Mouse (Mus musculus) telencephalon, adult 2 months (tissue): ENCODE measurements around the gene Chrng.

Experiments
- DNase-seq: peaks from one replicate; pipeline ENCODE4 v3.0.0-alpha.2; 2011; ENCODE audit warnings: low read depth, low spot score

Gene Chrng

DNA sequence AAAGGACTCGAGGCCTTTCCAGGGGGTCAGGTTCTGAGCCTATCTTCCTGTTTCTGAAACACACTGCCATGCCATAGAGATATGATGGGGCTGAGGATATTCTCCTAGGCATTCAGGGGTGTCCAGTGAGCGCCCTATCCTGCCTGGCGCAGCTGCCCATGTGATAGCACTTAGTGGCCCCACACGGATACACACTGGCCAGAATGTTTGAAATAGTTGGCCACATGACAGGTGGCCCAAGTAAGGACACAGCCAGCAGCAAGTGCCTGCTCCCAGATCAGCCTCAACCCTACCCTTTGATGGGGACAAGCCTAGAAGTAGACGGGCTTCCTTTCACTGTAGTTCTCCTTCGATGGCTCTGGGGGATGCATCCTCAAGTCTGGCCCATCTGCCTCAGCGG lies at the start of gene Chrng:
Chrng (plus strand) TSS at position 193 of the 400 bp plus-strand sequence.
- DNase-seq: no peak

GRCm38 (mm10) chr1:87155531-87156198 lies 48.8 kb upstream of the Chrng start:
- no peak for DNase-seq

GRCm38 (mm10) chr1:87156199-87156587 lies 48.3 kb upstream of the Chrng start, which contains the start of gene Ecel1:
TSS of gene Ecel1 (minus strand) at chr1:87156521.
- no peak for DNase-seq

GRCm38 (mm10) chr1:87159396-87159795 lies 45.1 kb upstream of the Chrng start:
- no peak for DNase-seq

GRCm38 (mm10) chr1:87164164-87164795 lies 40.2 kb upstream of the Chrng start:
- DNase-seq: no peak

- no peak for DNase-seq
Observed at GRCm38 (mm10) chr1:87164796-87165184, 39.7 kb upstream of the Chrng start.

- DNase-seq: no peak
Observed at GRCm38 (mm10) chr1:87170458-87170857, 34.0 kb upstream of the Chrng start.

- DNase-seq: no peak
Observed at GRCm38 (mm10) chr1:87171312-87171711, 33.1 kb upstream of the Chrng start.

DNA sequence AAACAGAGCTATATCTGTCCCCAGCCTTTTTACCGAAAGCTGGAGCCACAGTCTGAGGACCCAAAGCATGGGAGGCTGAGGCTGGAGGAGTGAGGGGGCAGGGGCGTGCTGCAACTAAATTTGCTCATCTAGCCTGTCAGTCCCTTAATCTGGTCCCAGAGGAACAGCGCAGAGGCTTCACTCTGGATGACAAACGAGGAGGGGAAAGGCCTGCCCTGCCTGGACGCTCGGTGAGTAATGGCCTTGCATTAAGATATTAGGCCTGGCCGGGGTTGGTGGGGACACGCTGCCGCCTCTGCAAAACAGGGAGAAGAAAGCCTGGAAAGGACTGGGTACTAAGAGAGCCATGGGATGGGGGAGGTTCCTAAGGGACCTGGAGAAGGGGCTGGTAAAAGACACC lies 32.1 kb upstream of the Chrng start:
- no peak for DNase-seq

DNA sequence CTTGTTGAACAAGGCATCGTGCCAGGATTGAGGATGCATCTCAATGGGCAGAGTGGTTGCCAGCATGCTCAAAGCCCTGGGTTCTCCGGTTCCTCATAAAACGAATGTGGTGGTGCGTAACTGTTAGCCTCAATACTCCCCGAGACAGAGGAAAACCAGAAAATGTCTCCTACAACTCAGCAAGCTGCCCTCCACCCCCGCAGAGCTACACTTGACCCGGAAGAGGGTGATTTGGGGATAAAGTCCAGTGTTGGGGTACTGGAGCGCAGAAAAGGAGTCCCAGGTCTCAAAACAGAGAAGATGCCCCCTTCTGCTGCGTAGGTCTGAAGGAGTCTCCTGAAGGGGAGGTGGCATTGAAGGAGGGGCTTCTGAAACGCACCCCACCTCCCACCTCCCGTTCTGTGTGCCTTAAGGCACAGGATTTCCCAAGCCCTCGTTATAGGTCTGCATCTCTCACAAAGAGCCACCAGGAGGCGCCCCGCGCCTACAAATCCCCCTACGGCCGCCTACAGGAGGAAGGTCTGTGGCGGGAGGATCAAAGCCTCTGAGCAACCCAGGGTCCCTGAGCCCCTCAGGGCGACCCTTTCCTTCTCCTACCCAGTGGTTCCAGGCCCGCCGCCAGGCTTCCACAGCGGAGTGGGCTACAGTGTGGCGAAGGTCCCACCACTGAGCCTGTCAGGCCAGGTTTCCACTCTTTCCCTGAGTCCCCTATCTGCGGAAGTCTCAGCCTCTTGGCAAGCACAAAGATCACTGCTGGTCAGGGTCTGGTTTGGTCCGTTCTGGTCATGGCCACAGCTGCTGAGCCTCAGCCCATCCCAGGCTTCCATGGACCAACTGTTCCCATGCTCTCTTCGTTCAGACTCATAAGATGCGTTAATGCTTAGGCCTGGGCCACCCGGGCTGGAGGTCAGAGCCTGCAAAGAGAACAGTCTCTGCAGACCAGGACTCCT lies 30.2 kb upstream of the Chrng start:
- no peak for DNase-seq

DNA sequence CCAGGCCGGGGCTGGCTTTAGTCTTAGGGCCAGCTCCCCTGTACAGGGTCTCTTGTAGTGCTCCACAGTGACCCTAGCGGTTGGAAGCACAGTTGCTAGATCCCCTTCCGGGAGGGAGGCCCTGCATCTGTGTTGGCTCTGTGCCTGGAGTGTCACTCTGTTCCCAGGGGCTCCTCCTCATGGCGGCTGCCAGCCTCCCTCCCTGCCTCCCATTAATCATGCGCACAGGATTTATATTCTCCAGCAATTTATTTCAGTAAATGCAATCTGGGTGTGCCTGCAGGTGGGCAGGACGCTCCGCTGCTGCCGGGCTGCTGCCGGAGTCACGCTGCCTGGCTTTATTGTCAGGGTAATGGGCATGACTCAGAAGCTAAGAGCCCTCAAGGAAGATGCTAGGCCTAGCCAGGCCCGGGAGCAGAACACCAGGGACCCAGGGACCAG lies 28.6 kb upstream of the Chrng start:
- peak; percentile 48 for DNase-seq

- no peak for DNase-seq
Observed at GRCm38 (mm10) chr1:87180896-87181295, 23.6 kb upstream of the Chrng start.

DNA sequence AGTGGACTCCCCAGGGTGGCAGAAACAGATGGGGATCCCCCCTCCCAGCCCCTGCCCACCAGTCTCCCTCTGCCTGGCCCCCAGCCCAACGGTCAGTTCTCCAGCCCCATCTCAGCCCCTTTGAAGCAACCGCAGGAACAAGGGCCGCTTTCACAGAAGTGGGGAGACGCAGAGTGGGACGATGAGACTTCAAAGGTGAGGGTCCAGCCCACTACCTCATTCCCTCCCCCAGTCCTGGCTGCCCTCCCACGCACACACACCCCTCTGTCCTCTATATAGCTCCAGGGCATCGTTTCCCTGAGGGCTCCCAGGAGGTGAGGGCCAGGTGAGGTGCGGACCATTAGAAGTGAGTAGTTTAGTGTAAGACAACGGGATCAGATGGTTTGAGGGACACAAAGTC lies 21.4 kb upstream of the Chrng start, which contains the start of gene Prss56:
Prss56 (plus strand) TSS at position 301 of the 400 bp plus-strand sequence.
- no peak for DNase-seq

GRCm38 (mm10) chr1:87183998-87184750 lies 20.3 kb upstream of the Chrng start:
- DNase-seq: no peak

GRCm38 (mm10) chr1:87184751-87185139 lies 19.7 kb upstream of the Chrng start:
- peak; percentile 19 for DNase-seq

- DNase-seq: no peak
Observed at GRCm38 (mm10) chr1:87185526-87185925, 18.9 kb upstream of the Chrng start.

DNA sequence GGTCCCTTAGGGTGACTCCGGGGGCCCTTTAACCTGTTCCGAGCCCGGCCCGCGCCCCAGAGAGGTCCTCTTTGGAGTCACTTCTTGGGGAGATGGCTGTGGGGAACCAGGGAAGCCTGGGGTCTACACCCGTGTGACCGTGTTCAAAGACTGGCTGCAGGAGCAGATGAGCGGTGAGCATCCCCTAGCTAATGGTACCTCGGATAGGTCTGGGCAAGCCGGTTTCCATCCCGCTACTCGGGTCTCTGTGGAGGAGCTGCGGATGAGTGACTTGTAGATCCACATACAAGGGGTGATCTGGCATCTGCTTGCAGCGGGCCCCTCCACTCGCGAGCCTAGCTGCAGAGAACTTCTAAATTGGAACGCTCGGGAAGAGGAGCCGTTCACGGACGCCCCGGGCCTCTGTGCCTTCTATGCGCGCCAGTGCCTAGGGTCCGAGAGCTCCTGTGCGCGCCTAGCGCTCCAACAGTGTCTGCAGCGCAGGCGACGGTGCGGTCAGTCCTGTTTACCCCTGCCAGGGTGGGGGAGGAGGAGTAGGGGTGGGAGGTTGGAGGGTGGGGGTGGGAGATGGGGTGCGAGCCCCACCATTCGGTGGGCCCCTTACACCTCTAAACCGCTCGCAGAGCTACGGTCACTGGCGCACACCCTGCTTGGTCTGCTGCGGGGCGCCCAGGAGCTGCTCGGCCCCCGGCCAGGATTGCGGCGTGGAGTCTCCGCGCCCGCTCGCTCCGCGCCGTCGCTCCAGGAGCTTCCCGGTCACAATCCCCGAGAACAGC lies 18.0 kb upstream of the Chrng start:
- no peak for DNase-seq

GRCm38 (mm10) chr1:87187037-87187355 lies 17.5 kb upstream of the Chrng start:
- peak; percentile 28 for DNase-seq

- DNase-seq: no peak
Observed at GRCm38 (mm10) chr1:87190429-87190828, 14.0 kb upstream of the Chrng start, which contains the start of gene Chrnd. TSS of gene Chrnd (plus strand) at chr1:87190607.

- no peak for DNase-seq
Observed at GRCm38 (mm10) chr1:87197296-87197695, 7.2 kb upstream of the Chrng start.
